Mouse (Mus musculus) lung, adult 18-20 months (tissue): ENCODE results near the gene Jph3.
A peak's percentile ranks its signal among the peaks of the same experiment; 100 is the strongest.

ENCODE experiments used
- DNase-seq, 2 experiments: peaks; one replicate each; pipeline ENCODE4 v3.0.0; 2022; ENCODE audit warnings: mixed read lengths in 2 of 2

The Jph3 gene

DNA sequence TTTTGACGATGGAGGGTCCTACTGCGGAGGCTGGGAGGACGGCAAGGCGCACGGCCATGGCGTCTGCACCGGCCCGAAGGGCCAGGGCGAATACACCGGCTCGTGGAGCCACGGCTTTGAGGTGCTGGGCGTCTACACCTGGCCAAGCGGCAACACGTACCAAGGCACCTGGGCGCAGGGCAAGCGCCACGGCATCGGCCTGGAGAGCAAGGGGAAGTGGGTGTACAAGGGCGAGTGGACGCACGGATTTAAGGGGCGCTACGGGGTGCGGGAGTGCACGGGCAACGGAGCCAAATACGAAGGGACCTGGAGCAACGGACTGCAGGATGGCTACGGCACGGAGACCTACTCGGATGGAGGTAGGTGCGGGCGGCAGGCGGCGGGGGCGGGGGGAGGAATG is 1.2 kb downstream of the Jph3 start:
- no peak for DNase-seq

DNA sequence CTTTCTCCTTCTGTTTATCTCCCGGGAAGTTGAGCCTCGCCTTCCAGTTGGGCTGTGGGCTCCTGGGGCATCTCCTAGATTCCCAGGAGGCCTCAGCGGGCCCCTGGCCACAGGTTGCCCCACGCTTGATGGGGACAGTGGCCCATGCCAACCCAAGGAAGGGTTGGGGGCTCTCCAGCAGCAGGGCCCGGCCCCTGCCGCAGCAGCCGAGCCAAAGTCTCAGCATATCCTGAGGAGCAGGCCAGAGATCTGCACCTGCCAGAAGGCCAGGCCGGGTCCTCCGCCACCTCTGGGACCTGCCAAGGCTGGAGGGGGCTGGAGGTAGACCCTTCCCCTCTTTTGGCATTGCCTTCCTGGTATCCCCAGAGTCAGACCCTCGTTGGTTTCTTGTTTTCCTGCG is 1.6 kb downstream of the Jph3 start:
- no peak for DNase-seq

DNA sequence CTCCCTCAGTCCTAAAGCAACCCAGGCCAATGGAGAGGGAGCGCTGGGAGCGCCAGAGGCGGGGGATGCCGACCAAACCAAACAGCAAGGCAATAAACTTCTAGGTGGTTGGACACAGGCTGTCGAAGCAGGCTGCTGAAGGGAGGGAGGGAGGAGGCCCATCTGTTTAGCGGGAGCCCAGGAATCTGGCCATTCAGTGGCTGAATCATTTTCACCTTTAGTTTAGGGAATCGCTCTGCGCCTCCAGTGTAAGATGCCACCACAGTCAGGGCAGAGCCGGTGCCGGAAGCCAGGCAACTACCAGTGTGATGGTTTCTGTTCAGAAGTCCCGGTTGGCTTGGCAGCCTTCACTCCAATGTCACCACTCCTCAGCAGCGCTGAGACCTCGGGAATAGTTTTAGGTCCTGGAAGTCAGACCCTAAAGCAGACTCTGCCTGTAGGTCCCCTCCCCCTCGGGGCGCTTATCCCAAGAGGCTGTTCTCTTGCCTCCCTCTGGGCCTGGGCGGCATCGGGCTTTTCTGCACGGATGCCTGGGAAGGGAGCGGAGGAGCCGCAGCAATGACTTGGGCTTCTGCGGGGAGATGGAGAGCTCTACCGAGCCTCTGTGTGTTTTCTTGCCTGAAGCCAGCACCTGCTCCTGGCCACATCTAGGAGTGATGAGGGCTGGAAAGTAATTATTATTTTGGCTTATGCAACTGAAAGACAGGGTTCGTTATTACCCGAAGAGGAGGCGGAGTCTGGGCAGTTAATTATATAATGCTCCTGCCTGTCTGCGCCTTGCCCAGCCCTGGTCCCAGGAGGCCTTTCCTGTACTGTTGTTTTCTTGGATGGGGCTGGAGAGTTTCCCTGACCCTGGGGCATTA is 2.3 kb downstream of the Jph3 start:
- DNase-seq: no peak

GRCm38 (mm10) chr8:121732334-121732665 is 2.9 kb downstream of the Jph3 start:
- no peak for DNase-seq

GRCm38 (mm10) chr8:121734262-121734661 is 4.8 kb downstream of the Jph3 start:
- DNase-seq: no peak

DNA sequence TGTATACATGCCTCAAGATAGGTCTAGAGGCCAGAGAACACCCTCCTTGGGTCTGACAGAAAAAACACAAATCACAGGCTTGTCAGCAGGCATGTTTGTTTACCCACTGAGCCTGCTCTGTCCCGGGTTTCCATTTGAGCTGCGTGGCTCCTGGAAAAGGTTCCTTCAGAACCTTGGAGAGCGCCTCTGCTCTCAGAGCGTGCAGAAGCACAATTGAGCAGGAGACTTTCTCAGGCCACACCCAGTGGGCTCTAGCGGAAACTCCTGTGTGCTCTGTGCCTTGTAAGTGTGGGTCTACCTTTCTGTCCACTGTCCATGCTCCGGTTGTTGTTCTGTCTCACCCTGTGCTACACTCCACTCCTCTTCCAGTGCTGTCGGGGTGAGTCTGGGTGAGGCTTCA is 6.8 kb downstream of the Jph3 start:
- DNase-seq: peak in 1 of 2 experiments; percentile 13

DNA sequence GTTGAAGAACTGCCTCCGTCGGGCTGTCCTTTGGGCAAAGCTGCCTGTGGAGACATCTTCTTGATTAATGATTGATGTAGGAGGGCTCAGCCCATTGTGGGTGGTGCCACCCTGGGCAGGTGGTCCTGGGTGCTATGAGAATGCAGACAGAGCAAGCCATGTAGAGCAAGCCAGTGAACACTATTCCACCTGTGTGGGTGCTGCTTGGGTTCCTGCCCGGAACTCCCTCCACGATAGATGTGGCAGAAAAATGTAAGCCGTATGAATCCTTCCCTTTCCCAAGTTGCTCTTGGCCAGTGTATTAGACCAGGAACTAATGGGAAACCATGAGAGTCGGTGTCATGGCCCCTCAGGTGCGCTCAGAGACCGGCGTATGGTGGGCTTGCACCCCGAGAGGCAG is 11.3 kb downstream of the Jph3 start:
- DNase-seq: no peak

GRCm38 (mm10) chr8:121749501-121749900 is 20.1 kb downstream of the Jph3 start:
- no peak for DNase-seq

- no peak for DNase-seq
These were observed 21.1 kb downstream of the Jph3 start for GRCm38 (mm10) chr8:121750512-121750911.

- peak; percentile 35 to 41 for DNase-seq
These were observed 22.0 kb downstream of the Jph3 start for GRCm38 (mm10) chr8:121751407-121751806.

DNA sequence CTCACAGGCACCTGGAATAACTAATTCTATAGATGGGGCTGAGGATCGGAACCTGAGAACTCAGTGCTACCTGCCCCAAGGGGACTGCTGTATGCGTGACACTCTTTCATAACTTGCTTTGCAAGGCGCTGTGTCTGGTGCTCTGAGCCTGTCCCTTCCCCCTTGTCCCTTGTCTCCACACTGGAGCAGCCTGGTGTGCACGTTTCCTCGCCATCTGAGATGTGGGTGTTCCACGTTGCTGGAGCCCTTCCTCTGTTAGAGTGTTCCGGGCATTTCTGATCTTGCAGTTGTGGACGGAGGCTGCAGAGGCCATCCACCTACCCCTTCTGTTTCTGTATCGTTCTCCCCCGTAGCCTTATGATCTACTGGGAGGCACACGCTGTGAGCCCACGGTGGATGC is 29.0 kb downstream of the Jph3 start:
- no peak for DNase-seq

DNA sequence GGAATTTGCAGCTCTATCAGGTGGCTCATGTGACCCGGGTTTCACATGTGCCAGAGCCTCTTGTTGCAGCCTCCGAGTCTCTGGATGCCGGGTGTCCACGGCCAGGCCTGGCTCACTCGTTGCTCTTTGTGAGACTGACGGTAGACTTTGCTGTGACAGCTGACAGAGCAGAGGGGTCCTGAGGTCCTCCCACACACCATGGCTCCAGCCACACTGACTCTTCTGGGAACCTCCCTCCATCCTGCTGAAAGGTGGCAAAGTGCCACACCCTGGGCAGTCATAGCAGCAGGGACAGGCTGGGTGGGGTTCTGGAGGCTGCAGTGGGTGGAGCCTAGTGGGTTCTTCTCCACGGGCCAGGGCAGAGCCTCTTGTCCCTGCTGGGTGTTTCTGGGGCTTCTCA is 31.1 kb downstream of the Jph3 start:
- DNase-seq: no peak

DNA sequence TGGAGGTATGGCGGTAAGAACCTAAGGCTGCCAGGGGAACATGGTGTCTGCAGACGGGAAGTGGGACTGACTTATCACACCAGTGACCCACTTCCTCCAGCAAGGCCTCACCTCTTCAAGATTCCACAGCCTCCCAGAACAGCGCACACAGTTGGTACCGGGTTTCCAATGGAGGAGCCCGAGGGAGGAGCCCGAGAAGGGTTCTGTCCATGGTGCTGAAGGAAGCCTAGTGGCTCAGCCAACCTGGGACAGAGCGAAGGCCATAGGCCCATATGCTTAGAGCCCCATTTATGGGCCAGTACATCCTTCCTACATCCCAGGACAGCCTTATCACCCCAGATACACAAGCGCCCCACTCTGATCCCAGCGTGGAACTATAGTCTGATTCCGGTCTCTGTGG is 32.1 kb downstream of the Jph3 start:
- no peak for DNase-seq

DNA sequence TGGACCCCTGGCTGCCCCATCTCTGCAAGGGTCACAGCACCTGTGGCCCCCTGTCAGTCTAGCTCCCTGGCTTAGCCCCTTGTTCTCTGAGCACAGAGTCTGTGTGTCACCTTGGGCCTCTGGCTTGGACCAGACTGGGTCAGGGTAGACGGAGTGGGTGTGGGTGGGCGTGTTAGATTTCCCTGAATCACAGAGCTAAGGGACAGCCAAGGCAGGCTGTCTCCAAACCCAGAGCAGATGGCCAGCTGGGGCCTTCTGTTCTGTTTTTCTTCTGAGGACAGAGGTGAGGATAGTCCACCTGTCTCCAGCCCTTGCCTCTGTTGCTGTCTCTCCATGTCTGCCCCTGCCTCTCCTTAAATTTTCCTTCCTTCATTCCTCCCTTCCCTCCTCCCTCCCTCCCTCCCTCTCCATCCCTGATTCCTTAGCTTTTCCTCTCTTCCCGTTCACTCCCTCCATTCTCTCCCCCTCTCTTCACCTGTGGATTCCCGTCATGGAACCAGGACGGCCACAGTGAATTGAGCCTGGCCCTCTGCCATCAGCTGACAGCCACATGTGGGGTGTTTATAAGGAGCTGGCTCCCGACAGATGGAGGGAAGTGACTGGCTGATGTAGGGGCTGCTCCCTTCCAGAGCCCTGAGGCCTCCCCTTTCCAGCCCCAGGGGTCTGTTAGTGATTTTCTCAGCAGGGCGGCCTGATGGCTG is 33.7 kb downstream of the Jph3 start:
- no peak for DNase-seq

DNA sequence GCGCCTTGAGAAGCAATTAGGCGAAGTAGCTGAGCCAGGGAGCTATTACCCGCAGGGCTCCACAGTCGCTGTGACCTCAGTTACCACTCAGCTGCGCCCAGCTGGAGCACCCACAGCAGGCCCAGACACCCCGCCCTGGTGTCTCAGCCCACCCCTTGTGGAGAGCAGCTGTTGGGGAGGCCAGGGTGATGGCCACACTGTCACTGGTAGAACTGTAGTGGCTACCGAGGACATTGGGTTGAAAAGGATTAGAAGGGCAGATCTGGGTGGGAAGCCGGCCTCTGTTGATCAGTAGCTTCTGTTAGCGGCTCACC is 34.2 kb downstream of the Jph3 start:
- DNase-seq: no peak

GRCm38 (mm10) chr8:121765594-121766138 is 36.2 kb downstream of the Jph3 start:
- no peak for DNase-seq

DNA sequence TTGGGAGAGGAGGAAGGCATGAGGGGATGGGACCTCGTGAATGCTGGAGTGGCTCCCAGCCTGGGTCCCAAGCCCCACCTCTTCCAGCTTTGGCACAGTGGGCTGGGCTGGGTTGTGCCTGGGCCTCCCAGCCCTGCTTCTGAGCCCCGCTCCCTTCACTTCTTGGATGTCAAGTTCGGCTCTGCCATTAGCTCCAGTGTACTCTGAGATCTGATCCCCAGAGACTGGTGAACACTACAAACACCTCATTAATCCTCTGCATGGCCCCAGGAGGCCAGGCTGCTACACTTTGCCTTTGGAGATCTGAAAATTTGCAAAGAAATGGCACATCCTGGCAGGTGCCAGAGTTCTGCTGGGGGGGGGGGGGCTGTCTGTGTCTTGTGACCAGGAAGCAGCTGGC is 39.7 kb downstream of the Jph3 start:
- no peak for DNase-seq

- no peak for DNase-seq
These were observed 40.2 kb downstream of the Jph3 start for GRCm38 (mm10) chr8:121769621-121770020.

- DNase-seq: no peak
These were observed 41.7 kb downstream of the Jph3 start for GRCm38 (mm10) chr8:121770845-121771752.

GRCm38 (mm10) chr8:121773876-121774275 is 44.5 kb downstream of the Jph3 start:
- DNase-seq: no peak

- DNase-seq: no peak
These were observed 53.1 kb downstream of the Jph3 start for GRCm38 (mm10) chr8:121782493-121782892.

- no peak for DNase-seq
These were observed 57.1 kb downstream of the Jph3 start for GRCm38 (mm10) chr8:121786542-121786941.

GRCm38 (mm10) chr8:121788786-121789185 is 59.4 kb downstream of the Jph3 start:
- DNase-seq: no peak
